Comparison of ENCODE assay signal across 17 mouse cellular contexts in genomic region chr15:12539618-12540302, GRCm38 (mm10).
"Had no signal": no experiment of that assay in that cellular context is flagged by ENCODE, and none has a peak within 500 bp of the region (broad histone marks: within the 10 kb centered on the region; RNA-seq: fewer than 3 reads in every experiment).

No protein-coding gene starts in this region.

- H3K9ac ChIP-seq: intestine, embryonic 15.5 days; kidney, embryonic 15.5 days; liver, embryonic 13.5 days; neural tube, embryonic 12.5 days; neural tube, embryonic 15.5 days had no signal

- H3K4me2 ChIP-seq: intestine, embryonic 15.5 days; kidney, embryonic 15.5 days; liver, embryonic 13.5 days; neural tube, embryonic 12.5 days; neural tube, embryonic 15.5 days had no signal

- H3K4me3 ChIP-seq: intestine, embryonic 15.5 days; kidney, embryonic 15.5 days; liver, embryonic 13.5 days; megakaryocyte, embryonic 14.5 days; midbrain, embryonic 10.5 days; neural tube, embryonic 12.5 days; neural tube, embryonic 15.5 days had no signal

- H3K9me3 ChIP-seq: intestine, embryonic 15.5 days; kidney, embryonic 15.5 days; liver, embryonic 13.5 days; megakaryocyte, embryonic 14.5 days; midbrain, embryonic 10.5 days; neural tube, embryonic 12.5 days; neural tube, embryonic 15.5 days had no signal

- H3K4me1 ChIP-seq: liver, embryonic 13.5 days; megakaryocyte, embryonic 14.5 days; neural tube, embryonic 12.5 days; neural tube, embryonic 15.5 days had no signal

- ATAC-seq: intestine, embryonic 15.5 days had no signal

- H3K27me3 ChIP-seq: intestine, embryonic 15.5 days; kidney, embryonic 15.5 days; liver, embryonic 13.5 days; neural tube, embryonic 12.5 days; neural tube, embryonic 15.5 days had no signal

- H3K27ac ChIP-seq: intestine, embryonic 15.5 days; kidney, embryonic 15.5 days; liver, embryonic 13.5 days; midbrain, embryonic 10.5 days; neural tube, embryonic 12.5 days; neural tube, embryonic 15.5 days had no signal

- H3K36me3 ChIP-seq: intestine, embryonic 15.5 days; kidney, embryonic 15.5 days; liver, embryonic 13.5 days; midbrain, embryonic 10.5 days; neural tube, embryonic 12.5 days; neural tube, embryonic 15.5 days had no signal

- DNase-seq: kidney, adult 11 months; kidney, adult 8-10 months; kidney, postnatal 10 days; kidney, postnatal 36 days; left cerebral cortex, postnatal 4 days; liver, embryonic 13.5 days; lung, adult 2 months; midbrain, embryonic 14.5 days; retina, postnatal 1 day; thymus, adult 18-20 months; thymus, postnatal 25 days had no signal
